Mouse (Mus musculus) gastrocnemius, postnatal 4 days (tissue): ENCODE data around the gene Foxp1. TPM values are rescaled to one million over a fixed set of nuclear protein-coding genes. Genes with fewer than 3 reads are reported as not detected.

ENCODE experiments used
- DNase-seq, 2 experiments: peaks; one replicate each; pipeline ENCODE4 v3.0.0; 2021 to 2022; ENCODE audit warnings: low spot score in 2 of 2, mixed read lengths in 2 of 2
- total RNA-seq, 2 experiments: library from RNA; stranded (reverse); gene quantifications; 2 replicates each; pipeline ENCODE4 v1.2.3; 2021

The Foxp1 gene
- total RNA-seq, 2 experiments from 2014 or later = 47.2 to 50.8 TPM

DNA sequence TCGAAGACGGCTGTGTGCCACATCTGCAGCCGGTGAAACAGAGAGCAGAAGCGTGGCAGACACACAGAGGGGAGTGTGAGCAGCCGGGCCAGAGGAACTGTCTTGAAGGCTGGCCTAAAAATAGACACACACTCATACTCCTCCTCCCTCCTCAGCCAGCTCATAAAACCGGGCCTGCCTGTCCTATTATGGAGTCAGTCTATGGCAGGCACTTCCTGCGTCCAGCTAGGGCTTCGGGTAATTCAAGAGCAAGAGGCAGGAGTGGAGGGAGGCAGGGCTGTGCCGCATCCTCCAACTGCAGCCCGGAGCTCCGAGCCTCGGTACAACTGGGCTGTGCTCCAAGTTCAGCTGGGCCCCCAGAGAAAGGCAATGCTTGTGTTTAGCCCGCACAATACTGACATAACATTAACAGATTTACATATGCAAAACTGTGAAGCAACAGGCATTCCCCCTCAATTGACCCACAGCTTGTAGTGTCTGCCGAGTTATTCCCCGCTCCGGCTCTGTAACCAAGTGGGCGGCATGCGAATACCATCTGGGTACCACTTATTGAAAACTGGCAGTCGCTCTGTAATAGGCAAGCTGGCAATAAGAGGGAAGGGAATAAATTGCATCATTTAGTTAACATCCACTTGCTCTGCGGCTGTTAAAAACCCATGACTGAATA, 37.2 kb downstream of the Foxp1 start:
- peak; percentile 34 to 69 for DNase-seq

DNA sequence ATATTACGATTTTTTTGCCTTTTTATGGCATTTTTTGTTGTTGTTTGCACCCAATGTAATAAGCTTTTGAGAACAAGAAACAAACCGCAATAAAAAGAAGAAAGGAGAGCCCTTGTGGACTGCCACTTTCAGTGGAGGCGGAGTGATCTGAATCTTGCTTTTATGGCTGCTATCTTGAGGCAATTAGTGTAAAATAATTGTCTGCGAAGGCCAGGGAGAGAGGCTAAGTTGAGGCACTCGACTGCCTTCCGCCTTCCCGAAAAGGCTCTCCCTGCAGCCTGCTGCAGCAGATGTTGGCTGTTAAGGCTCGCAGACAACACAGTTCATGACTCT, 37.7 kb downstream of the Foxp1 start:
- DNase-seq = no peak

DNA sequence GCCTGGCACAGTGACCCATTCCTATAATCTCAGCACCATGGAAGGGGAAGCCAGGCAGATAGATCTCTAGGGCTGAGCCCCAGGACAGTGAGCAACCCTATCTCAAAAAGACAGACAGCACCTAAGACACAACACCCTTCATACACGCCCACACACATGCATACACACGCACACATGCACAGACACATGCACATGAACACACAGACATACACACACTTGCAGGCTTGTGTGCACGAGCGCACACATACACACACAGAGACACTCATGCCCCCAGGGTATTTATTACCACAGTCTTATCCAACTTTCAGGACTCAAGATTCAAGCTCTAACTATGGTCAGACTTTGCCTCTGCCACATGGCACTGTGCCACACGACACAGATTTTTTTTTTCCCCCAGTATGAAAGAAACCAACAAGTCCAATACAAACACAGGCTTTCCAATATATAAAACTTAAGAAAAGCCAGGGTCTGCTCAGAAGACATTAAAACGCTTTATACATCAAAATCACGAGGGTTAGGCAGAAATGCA, 38.3 kb downstream of the Foxp1 start:
- no peak for DNase-seq

GRCm38 (mm10) chr6:99483556-99483955, 39.0 kb downstream of the Foxp1 start:
- DNase-seq = no peak

GRCm38 (mm10) chr6:99481568-99481967, 41.0 kb downstream of the Foxp1 start:
- DNase-seq = no peak

DNA sequence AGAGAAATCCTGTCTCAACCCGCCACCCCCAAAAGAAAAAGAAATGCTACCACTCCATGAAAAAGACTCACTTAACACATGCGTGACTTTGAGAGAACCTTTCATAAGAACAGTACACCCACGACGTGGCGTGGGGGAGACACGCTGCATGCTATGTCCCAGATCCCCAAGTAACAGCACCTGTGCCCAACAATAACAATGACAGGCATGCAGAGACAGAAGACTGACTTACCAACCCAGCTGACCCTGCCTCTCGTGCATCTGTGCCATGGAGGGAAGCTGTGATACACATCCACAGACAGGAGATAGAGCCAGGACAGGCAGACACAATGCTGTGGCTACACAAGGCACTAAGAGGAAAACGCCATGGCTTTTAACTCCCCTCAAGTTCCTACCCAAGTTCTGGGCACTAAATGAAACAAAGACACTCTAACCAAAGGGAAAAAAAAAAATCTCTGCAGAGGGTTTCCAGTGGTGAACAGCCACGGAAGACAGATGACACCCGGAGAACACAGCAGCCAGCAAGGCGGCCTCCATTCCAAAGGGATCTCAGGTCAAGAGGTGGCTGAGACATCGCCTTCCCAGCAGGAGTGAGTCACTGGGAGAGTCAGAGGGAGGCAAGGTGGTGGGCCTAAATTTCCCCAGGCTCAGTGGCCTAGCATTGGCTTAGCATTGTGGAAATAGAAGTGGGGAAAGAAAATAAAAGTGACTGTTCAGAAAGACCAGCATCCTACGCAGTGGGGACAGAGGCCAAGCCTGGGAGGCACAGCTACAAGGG, 43.5 kb downstream of the Foxp1 start:
- DNase-seq = no peak

GRCm38 (mm10) chr6:99475040-99475439, 47.5 kb downstream of the Foxp1 start:
- no peak for DNase-seq

DNA sequence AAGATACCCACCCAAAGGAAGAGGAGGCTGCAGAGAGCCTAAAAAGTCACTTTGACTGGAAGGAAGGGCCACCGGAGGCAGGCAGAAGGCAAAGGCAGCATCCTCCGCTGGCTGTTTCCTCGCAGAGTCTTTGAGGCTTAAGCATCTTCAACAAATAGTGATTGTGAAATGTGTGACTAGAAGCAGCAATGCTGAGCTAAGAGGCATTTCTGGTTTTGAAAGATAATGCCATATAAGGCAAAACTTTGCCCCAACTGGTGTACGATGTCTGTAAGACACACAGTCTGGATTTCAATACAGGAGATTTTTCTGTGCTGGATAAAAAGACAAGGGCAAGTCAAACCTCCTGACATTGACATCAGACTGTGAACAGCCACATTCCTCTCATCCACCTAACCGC, 51.6 kb downstream of the Foxp1 start:
- no peak for DNase-seq

GRCm38 (mm10) chr6:99469134-99469834, 53.2 kb downstream of the Foxp1 start:
- no peak for DNase-seq

GRCm38 (mm10) chr6:99467831-99468230, 54.7 kb downstream of the Foxp1 start:
- DNase-seq = no peak

DNA sequence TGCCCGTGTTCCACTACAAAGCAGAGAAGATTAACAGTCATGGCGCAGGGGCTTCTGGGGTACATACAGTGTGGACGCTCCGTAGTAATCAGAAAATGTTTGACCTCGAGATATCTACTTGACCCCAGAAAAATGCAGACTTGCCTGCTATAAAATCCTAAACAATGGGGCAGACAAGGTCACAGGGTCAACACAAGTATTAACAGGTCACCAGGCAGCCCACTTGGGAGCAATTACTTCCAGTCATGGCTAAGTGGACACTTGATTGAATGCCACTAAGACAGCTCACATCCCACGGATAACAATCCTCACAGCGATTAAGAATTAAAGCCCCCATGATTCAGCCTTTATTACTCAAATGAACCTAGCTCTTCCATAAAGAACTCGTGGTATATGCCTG, 55.4 kb downstream of the Foxp1 start:
- DNase-seq = no peak

GRCm38 (mm10) chr6:99466354-99466753, 56.2 kb downstream of the Foxp1 start:
- no peak for DNase-seq

DNA sequence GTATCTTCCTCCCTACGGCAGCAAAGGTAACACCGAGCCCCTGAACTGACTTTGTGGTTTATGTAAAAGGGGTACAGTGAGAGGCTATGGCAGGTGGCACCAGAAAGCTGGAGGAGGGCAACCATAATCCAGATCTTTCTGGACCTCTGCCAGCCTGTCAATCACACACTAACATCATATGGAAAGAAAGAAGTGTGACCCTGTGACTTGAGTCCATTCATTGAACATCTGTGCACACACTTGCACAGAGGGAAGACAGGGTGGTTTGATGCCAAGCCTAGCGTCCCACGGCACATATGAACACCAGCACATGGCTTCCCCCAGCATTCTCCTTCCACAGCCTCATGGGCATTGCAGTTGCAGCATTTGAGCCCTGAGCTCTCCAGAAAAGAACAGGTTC, 58.1 kb downstream of the Foxp1 start:
- DNase-seq = no peak

DNA sequence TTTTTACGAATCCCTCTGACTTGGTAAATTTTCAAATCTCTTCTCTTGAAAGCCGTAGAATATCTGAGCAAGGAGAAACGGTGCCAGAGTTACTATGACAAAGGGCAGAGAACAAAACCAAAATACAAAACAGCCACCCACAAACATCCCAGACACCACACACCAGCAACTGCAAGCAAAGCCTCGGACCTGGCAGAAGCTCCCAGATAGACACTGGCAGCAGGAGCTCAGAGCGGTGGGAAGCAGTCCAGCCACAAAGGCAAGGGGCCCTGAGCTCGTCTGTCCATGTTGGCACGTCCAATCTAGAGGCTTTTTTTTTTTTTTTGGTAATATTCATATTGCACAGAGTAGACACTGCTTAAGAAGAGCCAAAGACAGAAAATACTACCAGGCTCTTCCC, 58.6 kb downstream of the Foxp1 start:
- no peak for DNase-seq

GRCm38 (mm10) chr6:99458775-99459174, 63.7 kb downstream of the Foxp1 start:
- DNase-seq = no peak

- DNase-seq = no peak
Observed at GRCm38 (mm10) chr6:99453763-99454520, 68.6 kb downstream of the Foxp1 start.

- no peak for DNase-seq
Observed at GRCm38 (mm10) chr6:99452638-99453185, 69.8 kb downstream of the Foxp1 start.

GRCm38 (mm10) chr6:99451479-99451878, 71.0 kb downstream of the Foxp1 start:
- no peak for DNase-seq

DNA sequence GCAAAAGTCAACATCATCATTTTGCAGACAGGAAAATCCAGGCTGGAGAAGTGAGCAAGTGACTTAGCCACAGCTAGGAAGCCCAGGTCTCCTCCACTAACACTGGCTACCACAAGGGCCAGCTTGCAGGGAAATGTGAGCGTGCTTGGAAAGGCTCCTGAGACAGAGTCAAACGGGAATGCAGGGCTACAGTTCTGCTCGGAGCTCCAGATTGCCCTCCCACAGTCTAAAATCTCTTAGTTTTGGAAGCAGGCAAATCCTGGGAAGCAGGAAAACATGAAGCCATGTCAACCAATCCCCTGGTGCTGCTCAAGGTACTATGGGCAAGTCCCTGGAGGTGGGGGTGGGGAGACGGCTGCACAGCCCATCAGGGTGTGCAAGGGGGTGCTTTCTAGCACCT, 75.1 kb downstream of the Foxp1 start:
- no peak for DNase-seq

DNA sequence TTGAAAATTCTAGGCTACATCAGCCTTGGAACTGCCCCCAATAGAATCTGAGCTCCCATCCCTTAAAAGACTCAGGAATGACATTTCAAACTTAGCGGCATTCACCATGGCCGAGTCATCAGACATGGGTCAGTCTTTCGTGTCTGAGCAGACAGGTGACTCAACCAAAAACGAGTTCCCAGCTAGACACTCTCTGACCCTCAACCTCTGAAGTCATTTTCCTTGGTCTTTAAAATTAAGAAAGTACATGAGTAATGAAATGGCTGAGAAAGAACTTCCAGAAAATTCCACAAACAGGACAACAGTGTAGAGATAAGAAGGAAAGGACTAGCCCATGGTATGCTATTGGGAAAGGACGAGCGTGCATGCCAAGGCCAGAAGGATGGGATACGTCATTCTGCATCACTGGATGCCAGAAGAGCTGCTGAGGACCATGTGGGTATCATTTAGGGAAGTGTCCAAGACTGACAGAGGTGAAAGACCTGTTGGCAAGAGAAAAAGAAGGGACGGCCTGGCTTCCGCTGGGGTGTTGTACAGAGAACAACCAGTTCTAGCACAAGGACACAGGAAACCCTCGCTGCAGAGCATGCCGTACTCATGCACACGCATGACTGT, 75.6 kb downstream of the Foxp1 start:
- DNase-seq = no peak

GRCm38 (mm10) chr6:99443460-99443859, 79.1 kb downstream of the Foxp1 start:
- DNase-seq = no peak
